Mouse (Mus musculus) urinary bladder, postnatal 36 days (tissue): ENCODE measurements around the gene Dagla.

Experiments
- DNase-seq, 2 experiments: peaks; one replicate each; pipeline ENCODE4 v3.0.0; 2022; ENCODE audit warnings: low spot score in 2 of 2, mixed read lengths in 1 of 2

Dagla gene

GRCm38 (mm10) chr19:10239975-10240653 lies 64.6 kb downstream of the Dagla start:
- no peak for DNase-seq

DNA sequence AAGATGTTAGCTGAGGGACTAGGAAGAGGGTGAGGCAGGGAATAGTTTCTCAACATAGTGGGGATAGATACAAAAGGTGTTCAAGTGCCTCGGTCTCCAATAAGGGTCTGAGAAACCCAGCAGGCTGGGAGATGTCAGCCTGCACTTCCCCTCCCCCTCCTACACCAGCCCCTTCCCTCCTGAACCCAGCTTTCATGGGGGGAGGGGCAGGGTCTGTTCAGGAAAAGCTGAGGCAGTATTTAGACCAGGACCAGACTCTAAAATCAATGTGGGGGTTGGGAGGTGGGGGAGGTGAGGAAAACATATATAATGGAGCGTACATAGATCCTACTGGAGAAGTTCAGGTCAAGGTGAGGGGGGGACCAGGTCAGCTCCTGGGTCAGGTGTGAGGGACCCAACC lies 65.3 kb downstream of the Dagla start:
- no peak for DNase-seq

GRCm38 (mm10) chr19:10238477-10238876 lies 66.2 kb downstream of the Dagla start:
- DNase-seq = peak in 1 of 2 experiments; percentile 35

- DNase-seq = no peak
Measured at GRCm38 (mm10) chr19:10235784-10236565, 68.7 kb downstream of the Dagla start.

DNA sequence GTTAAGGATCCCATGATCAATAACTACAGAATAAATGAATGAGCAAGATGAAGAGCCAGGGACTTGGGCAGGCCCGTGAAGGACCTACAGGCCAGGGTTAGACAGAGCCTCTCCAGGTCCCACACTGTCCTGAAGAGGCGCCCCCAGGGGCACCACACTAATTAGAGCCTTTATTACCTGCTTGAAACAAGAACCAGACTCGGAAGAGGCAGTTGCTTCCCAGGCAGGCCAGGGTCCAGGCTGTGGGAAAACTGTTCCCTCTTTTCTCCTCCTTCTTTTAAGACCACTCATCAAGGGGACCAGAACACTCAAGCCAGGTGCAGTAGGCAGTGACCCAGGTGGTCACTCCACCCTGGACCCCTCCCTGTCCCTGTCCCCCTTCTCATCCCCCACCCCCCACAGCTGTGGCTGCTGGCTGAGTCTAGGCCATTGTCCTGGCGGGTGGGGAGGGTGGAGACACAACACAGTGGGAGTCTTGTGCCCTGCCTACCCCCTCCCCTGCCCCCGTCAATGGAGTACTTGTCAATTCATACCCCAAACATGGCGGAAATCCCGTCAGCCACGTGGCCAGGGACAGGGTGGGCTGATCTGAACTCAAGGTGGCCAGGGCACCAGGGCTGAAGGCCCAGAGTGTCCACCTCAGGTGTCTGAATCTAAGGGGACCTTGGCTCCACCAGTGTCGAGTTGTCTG lies 72.2 kb downstream of the Dagla start:
- DNase-seq = no peak

- DNase-seq = no peak
Measured at GRCm38 (mm10) chr19:10231871-10232270, 72.8 kb downstream of the Dagla start.

- DNase-seq = no peak
Measured at GRCm38 (mm10) chr19:10231016-10231415, 73.7 kb downstream of the Dagla start.

GRCm38 (mm10) chr19:10225767-10226166 lies 78.9 kb downstream of the Dagla start:
- no peak for DNase-seq

- no peak for DNase-seq
Measured at GRCm38 (mm10) chr19:10224637-10225453, 79.8 kb downstream of the Dagla start.

DNA sequence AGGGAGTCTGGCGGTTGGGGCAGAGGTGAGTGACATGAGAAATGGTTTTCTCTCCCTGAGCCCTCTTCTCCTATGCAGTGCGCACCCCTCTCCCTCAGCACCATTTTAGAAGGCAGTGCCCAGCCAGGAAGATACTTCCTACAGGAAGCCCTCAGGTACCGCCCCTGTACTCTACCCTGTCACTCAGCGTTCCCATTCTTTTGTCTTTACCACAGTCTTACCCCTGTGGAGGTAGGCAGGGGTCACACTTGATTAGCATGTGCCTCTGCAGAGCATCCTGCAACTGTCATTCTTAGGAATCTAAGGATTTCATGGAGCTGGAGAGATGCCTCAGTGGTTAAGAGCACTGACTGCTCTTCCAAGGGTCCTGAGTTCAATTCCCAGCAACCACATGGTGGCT lies 81.1 kb downstream of the Dagla start:
- no peak for DNase-seq

- no peak for DNase-seq
Measured at GRCm38 (mm10) chr19:10222656-10223055, 82.0 kb downstream of the Dagla start.

DNA sequence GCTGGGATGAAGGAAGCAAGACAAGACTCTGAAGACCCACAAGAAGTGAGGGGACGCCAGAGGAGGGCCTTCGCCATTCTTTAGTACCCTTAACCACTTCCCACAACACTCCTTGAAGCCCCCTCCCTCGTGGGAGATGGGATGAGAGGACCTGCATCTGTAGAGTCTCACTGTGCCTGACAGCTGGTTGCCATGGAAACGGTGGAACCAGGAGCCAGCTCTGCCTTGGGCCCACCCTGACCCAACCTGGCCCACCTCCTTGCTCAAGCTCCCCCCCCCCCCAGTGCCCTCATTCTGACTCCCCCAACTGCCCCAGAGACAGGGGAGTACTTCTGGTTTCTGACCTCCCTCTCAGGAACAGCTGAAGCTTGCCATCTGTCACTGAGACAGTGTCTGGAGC lies 83.1 kb downstream of the Dagla start:
- no peak for DNase-seq

DNA sequence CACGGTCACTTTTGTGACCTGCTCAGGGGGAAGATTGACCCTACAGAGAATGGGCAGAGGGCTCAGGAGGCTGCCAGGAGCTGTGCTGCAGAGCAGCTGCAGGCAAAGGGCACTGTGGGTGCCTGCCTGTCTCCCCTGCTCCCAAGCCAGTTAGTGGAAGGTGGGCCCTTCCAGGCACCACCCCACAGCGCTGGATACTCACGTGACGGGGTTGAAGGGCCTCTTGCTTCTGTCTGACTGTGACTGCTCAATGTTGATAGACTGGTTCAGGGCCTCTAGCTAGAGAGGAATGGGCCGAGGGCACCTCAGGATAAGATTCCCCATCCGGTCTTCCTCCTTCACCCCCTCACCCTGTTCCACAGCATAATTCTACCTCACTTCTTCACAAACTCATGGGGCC lies 85.1 kb downstream of the Dagla start:
- no peak for DNase-seq

DNA sequence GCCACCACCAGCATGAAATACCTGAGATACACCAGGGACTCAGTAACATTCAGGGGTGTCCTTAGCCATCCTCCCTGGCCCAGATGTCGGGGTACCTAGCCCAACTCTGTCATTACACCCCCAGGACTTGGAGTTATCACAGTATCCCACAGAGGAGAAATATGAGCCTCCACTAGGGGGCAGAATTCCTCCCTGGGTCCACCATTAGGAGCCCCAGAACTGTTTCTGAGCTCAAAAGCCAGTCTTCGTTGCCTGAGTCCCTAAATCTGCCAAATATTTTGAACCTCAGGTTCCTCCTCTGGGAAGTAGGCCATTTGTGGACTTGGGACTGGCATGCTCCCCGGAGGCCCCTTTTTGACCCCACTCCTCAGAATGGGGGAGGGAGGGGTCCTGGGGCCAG lies 85.6 kb downstream of the Dagla start:
- DNase-seq = no peak

- no peak for DNase-seq
Measured at GRCm38 (mm10) chr19:10216101-10216500, 88.6 kb downstream of the Dagla start.

DNA sequence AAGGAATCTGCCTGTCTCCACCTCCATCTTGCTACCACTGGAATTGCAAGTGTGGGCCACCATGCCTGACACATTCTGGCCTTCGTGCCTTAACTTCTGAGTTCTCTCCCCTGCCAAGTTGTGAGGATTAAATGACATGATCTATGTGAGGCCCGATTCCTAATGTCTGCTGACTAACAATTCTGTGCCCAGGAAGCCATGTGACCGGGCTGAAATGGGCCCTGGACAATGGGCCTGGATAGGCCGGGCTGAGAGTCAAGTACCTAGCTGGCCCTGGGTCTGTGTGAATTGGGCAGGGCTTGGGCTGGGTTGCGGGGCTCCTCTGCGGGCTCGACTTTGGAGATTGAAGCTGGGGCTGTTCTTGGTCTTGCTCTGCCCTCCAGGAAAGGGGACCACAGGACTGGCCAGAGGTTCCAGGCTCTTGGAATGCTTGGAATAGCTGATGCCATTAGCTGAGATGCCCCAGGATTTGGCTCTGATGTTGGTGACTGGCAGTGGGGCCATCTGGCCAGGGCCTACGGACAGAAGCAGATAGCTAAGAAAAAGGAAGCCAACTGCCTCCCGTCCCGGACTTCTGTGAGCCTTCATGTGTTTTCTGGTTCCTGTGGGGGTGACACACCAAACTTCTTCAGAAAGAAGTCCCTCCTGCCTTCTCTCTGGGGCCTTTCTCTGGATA lies 90.7 kb downstream of the Dagla start:
- no peak for DNase-seq

DNA sequence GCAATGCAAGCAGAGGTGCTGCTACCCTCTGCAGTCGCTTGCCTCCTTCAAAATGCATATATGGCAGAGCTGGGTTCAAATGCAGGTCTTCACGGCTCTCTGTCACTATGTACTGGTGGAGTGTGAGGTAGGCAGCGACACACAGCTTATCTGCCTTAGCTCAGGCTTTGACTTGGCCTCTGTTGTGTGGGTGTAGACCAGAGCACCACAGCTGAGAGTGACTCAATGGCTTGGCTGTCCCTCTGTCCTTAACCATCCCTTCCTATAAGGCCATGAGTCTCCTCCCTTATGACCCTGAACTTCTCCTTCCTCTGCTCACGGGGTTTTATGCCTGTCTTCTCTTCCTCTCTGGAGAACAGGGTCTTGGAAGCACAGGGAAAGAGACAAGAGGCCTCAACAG lies 93.8 kb downstream of the Dagla start:
- no peak for DNase-seq

- DNase-seq = no peak
Measured at GRCm38 (mm10) chr19:10208851-10209250, 95.8 kb downstream of the Dagla start.

GRCm38 (mm10) chr19:10205051-10205450 lies 99.6 kb downstream of the Dagla start:
- DNase-seq = no peak

- peak in 1 of 2 experiments; percentile 35 for DNase-seq
Measured at GRCm38 (mm10) chr19:10204616-10205001, 100.1 kb downstream of the Dagla start.
